Mouse (Mus musculus) testis, postnatal 10 days (tissue): ENCODE measurements around the gene Tmcc3.
A peak's percentile ranks its signal among the peaks of the same experiment; 100 is the strongest.
"Not testable (repeated sequence)": the region's sequence is repeated elsewhere in the genome, so short reads cannot be mapped to it uniquely, and the experiment has no call there.

Experiments
- DNase-seq: peaks from one replicate; pipeline ENCODE4 v3.0.0; 2021; ENCODE audit warnings: low spot score

The Tmcc3 gene

DNA sequence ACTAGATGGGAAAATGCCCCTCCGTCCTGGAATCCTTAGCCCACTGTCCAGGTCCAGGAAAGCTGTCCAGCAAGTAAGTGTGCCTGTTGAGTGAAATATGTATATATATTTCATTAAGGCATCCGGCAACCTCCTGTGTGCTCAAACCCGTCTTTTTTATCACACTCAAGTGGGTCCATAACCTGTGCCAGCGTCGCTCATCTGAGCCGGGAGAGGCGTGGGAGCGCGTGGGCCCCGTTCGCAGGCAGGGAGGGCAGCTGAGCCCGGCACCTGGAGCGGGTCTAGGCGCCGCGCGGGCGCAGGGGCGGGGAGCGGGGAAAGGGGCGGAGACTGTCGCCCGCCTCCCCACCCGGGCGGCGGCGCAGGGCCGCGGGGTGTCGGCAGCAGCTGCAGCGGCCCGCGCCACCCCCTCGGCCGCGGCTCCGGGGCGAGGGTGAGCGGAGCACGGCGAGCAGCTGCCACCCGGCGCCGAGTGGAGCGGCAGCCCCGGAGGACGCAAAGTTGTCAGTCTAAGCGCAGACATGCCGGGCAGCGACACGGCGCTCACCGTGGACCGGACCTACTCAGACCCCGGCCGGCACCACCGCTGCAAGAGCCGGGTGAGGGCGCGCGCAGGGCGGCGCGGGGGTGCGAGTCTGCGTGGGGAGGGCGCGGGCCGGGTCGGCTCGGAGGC is 202.9 kb downstream of the Tmcc3 start:
- DNase-seq, result peak; percentile 80

DNA sequence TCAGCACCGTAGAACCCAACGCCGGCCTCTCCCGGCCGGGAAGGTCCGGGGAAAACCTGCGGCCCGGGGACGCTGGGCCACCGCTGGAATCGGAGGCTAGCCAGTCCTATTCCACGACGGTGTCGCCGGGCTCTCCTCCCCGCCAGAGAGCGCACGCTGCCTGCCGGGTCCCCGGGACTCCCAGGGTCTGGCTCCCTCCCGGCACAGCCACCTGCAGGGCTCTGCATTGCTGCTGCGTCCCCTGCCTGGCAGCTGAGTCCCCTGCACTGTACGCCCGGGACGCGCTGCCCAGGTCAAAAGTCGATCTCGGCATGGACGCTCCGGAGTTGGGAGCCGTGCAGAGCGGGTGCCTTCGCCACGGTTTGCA is 203.4 kb downstream of the Tmcc3 start:
- peak; percentile 77 for DNase-seq

DNA sequence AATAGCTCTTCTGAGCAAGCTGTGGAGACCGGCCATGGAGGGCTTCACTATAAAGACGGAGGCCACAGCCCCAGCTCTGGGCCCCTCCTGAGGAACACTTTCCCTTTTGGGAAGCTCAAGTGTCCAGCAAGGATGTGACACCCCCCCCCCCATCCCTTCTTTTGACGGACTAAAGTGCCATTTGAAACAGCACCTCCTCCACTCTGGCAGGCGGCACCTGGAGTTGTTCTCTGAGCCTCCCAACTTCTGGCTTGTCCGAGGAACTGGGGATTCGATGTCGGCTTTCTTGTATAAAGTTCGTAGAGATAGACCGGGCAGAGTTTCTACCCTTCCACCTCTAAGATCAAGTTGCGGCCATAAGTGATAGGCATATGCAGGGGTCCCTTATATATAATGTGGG is 203.8 kb downstream of the Tmcc3 start:
- no peak for DNase-seq

DNA sequence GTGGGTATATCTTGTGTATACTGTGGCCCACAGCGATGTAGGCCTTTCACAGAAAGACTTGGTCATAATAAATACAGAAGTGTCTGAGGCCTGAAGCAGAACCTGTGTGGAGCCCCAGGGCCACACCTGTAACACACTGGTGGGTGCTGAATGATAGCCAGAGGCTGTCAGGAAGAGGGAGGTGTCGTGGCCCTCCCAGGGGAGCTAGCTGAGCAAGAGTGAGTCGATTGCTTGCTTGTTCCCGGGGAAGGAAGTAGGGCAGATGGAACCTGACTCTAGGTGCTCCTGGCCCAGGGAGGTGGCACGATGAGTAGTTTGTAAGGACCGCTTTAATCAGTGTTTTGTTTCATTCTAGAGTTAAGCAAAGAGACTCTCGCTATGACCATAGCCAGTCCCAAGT is 208.1 kb downstream of the Tmcc3 start:
- no peak for DNase-seq

DNA sequence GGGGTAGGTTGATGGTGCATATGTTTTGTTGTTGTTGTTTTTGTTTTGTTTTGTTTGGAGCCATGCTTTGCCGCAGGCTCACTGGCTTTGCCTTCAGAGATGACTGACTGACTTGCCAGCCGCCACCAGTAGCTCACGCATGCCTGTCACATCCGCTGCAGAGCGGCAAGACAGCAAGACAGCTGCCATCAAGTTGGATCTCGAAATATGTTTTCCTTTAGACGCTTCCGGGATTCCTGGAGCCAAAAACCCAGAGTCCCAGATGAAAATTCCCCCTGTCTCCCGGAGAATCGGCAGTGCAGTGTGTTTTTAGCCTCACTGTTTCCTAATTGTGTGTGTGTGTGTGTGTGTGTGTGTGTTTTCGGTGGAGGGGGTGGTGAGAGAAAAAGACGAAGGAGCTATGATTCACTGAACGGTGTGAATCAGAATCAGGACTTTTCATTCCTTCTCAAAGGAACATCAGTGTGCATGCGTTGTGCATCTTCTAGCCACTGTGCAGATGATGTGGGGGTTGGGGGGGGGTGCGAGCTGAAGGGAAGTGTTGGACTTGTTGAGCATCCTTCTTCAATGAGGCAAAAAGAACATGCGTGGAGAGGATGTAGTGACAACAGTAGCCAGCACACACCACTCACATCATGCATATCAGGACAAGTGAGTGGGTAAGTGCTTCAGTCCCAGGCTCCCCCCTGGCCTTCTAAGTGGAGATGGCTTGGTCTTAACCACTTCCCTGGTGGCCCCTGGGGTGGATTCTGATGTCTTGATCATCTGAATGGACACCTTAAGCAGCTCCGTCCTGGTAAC is 208.8 kb downstream of the Tmcc3 start:
- DNase-seq, result no peak

DNA sequence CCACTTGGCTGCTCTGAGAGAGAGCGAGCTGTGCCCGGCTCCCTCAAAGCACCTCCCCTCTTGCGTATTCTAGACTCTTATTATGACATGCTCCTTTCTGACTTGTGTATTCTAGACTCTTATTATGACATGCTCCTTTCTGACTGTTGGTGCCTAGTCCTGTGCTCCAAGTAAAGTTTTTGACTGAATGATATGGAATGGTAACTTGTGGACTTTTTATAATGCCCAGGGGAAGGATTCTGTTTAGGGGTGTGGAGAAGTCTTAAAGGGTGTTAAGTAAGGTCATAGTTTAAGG is 209.3 kb downstream of the Tmcc3 start:
- no peak for DNase-seq

DNA sequence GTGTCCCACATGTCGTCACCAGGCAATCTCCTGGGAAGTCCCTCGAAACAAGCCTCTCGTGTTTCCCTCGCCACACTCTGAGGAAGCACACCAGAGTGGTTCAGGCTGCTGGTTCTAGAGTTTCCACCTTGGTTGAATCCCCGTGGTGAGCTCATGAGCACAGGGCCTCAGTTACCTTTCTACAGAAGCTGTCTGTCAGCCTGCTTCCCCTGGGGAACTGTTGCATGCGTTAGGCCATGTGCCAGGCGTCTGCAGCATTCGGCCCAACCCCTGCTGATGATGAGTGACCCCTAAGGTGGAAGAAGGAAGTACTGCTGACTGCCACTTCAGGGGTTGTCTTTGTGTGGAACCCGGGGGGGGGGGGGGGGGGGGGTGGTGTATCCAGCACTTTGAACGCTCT is 210.0 kb downstream of the Tmcc3 start:
- DNase-seq, result no peak

DNA sequence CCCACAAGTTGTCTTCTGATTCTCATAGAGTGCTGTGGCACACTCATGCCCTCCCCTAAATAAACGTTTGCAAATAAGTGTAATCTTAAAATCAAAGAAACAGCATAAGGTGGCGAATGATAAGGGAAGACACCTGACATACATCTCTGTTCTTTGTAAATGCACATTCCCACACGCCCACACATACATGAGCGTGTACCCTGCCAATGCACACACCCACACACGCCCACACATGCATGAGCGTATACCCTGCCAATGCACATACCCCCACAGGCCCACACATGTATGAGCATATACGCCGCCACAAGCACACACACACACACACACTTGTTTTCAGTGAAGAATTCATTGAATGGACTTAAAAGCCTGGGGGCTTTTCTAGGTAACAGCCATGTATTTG is 211.5 kb downstream of the Tmcc3 start:
- no peak for DNase-seq

DNA sequence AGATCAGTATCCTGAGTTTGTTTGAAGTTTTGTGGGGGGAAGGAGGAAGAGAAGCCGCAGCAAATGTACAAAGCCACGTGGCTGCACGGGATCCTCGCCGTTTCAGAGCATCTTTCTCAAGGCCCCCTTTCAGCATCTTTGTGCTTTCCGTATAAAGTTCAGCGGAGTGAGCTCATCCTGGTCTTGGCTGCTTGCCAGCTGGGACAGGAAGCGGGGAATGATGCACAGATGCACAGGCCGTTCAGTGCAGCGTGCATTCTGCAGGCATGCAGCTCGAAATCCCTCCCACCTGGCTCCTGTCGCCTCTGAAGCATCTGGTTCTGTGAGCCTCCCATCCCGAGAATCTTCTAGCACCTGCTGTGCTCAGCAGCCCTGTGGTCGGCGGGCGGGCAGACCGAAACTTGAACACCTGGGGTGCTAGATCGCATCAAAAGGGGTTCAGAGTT is 212.0 kb downstream of the Tmcc3 start:
- DNase-seq, result peak; percentile 79

DNA sequence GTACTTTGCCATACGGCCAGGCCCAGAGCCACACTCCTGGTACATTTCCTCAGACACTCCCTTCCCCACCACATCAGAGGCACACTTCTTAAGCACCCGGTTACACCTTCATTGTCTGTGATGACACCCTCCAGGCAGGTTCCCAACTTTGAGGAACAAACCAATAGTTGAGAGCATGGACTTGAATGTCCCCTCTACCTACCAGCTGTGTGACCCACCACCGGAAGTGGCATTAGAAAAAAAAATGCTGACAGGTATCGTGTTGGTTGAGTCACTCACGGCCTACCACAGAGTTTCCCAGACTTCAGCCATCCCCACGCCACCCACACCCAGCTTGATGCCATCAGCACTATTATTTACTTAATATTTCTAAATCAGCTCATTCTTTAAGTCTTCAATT is 213.2 kb downstream of the Tmcc3 start:
- no peak for DNase-seq

DNA sequence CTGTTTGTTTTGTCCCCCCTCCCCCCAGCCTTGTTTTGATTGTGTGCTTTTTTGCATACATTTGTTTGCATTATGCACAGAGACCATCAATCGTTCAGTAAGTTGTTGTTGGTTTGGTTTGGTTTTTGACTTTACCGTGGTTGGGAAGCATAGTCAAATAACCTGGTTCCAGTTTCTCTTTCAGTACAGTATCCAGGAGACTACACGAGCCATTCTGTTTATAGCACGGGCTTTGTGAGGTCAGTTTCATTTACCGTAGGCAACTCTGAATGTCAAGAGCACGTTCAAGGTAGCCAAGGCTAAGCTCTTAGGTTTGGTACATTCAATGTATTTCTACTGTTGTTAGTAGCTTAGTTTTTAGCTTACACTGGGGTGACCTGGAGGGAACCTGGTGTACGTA is 214.0 kb downstream of the Tmcc3 start:
- DNase-seq, result no peak

DNA sequence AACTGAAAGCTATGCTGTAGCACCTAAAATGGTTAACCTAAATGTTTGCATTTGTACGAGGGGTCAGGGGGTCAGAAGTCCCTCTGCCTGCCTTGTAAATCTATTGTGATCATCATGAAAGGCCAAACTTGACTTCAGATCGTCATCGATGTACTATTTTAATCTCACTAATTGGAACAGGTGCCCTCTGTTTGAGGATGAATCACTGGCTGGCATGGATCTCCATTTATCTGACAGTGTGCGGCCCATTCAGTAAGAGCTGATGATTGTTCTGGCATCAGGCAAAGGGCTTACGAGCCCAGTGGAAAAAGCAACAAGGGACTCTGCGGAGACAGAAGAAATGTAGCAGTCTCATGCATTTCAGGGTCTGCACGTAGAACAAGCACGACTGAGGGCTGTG is 215.1 kb downstream of the Tmcc3 start:
- DNase-seq, result no peak

DNA sequence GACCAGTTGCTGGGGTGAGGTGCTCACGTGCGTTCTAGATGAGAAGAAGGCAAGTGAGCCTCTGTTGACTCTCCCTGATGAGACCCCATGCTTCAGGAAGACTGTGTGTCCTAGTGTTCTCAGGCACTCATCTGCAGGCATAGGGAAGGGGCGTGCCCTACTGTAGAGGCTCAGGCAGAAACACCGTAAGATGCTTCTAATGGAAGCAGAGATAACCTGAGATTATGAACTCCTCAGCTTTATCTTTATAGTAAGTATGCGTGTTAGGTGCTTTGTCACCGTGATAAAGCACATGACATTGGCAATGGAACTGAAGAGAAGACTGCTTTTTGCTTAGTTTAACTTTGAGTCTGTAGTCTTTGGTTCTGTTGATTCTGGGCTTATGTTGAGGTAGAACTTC is 215.5 kb downstream of the Tmcc3 start:
- DNase-seq, result no peak

DNA sequence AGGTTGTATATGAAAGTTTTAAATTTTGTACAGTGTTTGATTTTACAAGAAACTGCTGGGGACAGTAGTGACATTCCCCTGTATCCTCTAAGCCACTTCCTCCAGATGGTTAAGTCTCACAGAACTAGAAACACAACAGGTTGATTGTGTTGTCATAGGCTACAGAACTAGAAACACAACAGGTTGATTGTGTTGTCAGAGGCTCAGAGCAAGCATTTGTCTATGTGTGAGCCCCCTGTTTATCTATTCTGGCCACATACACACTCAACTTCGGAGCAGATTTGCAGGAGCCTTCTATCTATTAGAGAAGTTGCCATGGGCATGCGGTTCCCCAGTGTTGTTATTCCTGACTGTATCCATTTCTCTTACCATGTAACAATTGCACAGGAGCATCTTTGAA is 218.3 kb downstream of the Tmcc3 start:
- no peak for DNase-seq

DNA sequence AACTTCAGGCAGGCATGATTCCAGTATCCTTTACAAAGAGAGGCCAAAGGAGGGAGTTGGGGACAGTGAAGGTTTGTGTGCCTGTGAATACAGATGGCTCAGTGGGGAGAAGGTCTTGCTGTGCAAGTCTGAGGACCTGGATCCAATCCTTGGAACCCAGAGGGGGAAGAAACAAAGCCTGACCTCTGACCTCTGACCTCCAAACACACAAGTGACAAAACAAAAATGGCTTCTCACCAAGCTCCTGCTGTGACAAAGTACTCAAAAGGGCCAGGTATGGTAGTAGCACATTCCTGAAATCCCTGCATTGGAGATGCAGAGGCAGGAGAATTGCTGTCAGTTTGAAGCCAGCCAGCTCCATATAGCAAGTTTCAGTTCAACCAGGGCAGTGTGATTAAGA is 219.7 kb downstream of the Tmcc3 start:
- no peak for DNase-seq

DNA sequence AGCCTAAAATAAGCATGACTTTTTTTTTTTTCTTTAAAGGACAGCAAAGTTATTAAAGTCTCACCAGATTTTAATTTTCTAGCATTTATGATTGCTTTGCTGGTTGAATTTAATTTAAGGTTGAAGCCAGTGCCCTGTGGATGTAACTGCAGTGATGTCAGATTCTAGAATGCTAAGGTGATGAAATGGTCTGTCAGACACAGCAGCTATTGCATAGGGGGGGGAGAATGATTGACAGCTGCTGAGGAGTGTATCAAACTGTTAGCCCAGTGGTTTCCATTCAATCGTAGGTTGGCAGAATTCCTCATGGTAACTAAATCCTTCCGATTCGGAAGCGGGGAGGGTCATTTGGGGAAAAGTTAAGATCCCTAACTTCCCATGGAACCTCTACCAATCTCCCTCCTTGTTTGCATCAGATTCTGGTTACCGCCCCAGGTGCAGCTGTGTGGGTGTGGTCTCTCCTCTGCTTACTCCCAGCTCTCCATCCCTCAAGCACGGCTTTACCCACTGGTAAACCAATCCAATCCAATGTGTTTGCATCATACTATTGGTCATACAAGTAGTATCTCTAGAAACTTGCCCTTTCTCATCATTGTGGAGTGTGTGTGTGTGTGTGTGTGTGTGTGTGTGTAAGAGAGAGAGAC is 221.5 kb downstream of the Tmcc3 start:
- no peak for DNase-seq

DNA sequence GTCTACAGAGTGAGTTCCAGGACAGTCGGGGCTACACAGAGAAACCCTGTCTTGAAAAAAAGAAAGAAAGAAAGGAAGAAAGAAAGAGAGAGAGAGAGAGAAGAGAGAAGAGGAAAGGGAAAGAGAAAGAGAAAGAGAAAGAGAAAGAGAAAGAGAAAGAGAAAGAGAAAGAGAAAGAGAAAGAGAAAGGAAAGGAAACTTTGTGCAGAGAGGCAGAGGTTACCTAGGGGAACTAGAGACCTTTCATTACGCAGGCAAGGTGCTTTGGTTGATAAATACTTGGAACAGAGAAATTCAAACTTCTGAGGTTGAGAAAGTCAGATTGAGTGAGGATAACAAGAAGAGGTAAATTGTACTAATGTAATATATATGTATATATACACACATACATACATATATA is 226.9 kb downstream of the Tmcc3 start:
- DNase-seq, result not testable (repeated sequence)

DNA sequence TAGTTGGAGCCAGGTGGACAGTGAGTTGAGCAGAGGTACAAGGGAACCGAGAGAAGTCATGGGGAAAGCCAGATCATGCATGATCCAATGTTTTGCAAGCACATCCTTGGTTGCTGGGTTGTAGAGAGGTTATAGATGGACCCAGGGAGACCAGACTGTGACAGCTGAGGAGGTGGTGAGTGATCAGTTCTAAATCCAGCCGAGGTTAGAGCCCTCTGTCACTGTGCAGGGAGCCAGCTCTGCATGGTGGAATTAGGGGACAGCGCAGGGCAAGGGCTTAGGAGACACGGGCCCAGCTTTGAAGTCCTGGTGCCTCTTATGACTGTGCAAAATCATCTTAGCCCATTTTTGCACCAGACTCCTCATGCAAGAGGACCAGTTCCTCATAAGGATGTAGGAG is 228.5 kb downstream of the Tmcc3 start:
- no peak for DNase-seq

DNA sequence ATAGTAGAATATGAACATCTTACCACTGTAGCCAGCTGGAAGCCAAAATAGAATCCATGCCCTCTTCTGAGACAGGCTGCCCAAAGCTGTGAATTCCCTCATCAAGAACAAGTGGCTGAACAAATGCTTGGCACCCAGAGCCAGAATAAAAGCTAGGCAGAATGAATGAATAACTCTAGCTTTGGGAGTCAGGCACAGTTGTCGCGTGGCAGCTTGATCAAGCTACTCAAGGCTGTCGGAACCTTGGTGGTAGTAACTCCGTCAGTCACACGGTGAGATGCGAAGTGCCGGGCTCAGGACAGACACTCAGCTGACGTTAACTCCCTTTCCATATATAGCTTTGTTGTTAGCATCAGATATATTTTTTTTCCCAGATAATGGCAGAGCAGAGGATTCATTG is 232.2 kb downstream of the Tmcc3 start:
- no peak for DNase-seq

DNA sequence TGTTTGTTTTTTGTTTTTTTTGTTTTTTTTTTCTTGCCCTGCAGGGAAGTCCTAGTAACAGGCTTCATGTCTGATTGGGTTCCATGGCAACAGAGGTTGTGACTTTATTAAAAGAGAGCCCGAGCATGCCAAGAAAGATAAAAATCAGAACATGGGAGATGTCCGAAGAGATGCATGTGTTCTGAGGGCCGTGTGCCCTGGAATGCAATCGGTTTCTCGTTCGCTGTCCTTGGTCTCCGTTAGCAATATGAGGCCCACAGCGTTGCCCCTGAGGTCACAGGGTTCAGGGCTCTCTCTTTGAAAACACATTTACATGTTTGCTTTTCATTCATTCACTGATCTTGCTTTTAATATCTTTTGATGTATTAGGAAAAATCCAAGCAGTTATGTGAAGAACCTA is 233.1 kb downstream of the Tmcc3 start:
- DNase-seq, result no peak

DNA sequence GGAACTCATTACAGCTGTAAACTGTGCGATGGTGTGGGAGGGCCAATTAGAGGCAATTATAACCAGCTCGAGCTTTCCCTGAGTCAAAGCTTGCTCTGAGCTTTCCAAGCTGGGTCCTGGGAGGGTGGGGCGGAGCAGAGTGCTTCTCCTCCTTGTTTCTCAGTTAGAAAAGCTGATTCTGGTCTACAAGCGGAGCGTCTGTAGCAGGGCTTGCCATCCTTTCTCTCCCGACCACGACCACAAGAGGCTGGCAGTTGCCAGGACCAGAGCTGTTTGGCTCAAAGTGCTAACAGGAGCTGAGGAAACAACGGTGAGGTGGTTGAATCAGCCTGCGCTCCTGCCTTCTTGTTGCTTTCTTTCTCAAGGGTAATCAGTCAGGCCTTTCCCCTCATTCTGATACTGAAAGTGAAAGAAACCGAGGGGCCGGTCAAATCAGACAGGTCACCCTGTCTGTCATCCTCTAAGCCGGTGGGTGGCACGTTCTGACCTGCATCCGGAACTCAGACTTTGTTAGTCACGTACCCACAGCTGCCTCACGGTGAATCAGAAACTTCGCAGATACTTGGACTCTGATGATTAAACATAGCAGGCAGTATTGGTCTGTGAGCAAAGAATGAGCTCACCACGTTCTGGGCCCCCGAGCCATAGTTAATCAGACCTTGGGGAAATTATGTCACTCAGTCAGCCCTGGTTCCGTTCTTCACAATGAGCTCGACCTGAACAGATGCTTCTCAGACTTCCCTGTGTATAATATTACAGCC is 233.7 kb downstream of the Tmcc3 start:
- DNase-seq, result peak; percentile 52

DNA sequence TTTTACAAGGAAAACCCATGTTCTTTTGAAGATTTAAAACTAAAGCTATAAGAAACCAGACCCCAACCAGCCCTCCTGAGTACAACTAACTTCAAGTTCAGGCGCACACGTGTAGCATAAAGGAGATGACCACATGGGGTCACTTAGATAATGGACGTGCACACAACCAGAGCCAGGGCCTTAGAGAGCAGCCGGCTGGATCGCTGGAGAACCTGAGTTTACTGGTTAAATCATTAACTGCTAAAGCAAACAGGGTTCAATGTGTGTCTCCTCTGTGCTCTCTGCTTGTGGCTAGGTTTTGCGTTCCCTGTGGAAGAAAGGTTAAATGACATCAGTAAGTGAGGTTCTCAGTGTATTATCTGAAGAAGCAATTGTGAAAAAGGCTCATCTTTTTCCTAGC is 234.9 kb downstream of the Tmcc3 start:
- DNase-seq, result no peak
